Mouse (Mus musculus): ENCODE data around the gene Actr10. TPM values are rescaled to one million over a fixed set of nuclear protein-coding genes. Genes with fewer than 3 reads are reported as not detected.
A peak's percentile ranks its signal among the peaks of the same experiment; 100 is the strongest.

Actr10 gene
- polyA plus RNA-seq, 1 experiment from 2014 or later = 219 TPM

DNA sequence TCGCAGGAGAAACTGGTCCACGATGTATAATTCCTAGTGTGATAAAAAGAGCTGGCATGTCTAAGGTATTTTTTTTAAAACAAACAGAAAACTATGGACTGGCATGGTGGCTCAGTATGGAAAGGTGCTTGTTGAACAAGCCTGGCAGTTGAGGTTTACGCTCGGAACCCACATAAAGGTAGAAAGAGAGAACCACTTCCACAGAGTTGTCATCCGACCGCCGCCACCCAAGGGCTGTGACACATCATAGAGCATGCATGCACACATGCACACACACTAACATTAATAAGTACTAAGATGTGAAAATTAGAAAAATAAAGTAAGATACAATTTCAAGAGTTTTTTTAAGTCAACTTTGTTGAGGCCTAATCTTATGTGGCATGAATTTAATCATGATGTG, 3.1 kb downstream of the Actr10 start:
- H3K9ac ChIP-seq (ENCODE audit: low read length) = no peak overlapping the region
- no peak overlapping the region for H3K4me2 ChIP-seq (ENCODE audit: low read depth, low read length)
- H3K4me1 ChIP-seq (ENCODE audit: control insufficient read depth, insufficient read depth, low read length) = no peaks in the 10 kb centered on the region
- H3K4me3 ChIP-seq (replicated peaks; ENCODE audit: low read length) = no peak overlapping the region
- no peaks in the 10 kb centered on the region for H3K9me3 ChIP-seq (replicated peaks; ENCODE audit: control insufficient read depth, low read length)
- ATAC-seq (ENCODE audit: insufficient read depth, low FRiP score) = no peak
- WGBS = 96% methylated on average over 7 of the region's 7 CpGs
- no peaks in the 10 kb centered on the region for H3K27me3 ChIP-seq (ENCODE audit: control insufficient read depth, insufficient read depth, low read length)
- H3K36me3 ChIP-seq (ENCODE audit: control insufficient read depth, insufficient read depth, low read length) = peaks cover 10% of the 10 kb centered on the region; the same call in 1 of the 2 replicates
- H3K27ac ChIP-seq (ENCODE audit: low read length) = no peak overlapping the region

DNA sequence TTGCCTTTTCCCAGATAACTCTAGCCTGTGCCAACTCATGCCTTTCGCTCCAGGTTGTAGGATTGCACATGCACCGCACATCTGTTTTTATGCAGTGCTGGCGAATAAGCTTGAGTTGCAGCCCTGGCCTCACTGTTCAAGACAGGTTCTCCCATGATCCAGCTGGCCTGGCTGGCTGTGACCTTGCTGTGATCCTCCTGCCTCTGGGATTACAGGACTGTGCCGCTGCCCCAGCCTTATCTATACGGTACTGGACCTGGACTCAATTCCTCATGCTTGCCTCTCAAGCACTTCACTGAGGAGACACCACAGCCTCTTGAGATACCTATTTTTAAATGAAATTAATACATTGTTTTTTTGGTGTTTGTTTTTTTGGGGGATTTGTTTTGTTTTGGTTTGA, 6.5 kb downstream of the Actr10 start:
- Histone ChIP-seq H3K36me3 (ENCODE audit: control insufficient read depth, insufficient read depth, low read length) (peaks cover 14% of the 10 kb centered on the region), H3K4me1 (ENCODE audit: control insufficient read depth, insufficient read depth, low read length) (no peaks in the 10 kb centered on the region), H3K27me3 (ENCODE audit: control insufficient read depth, insufficient read depth, low read length) (no peaks in the 10 kb centered on the region), H3K4me2 (ENCODE audit: low read depth, low read length) (no peak overlapping the region), H3K9ac (ENCODE audit: low read length) (no peak overlapping the region), H3K27ac (ENCODE audit: low read length) (no peak overlapping the region), H3K9me3 (replicated peaks; ENCODE audit: control insufficient read depth, low read length) (no peaks in the 10 kb centered on the region), H3K4me3 (replicated peaks; ENCODE audit: low read length) (no peak overlapping the region)
- 88% methylated on average over 5 of the region's 5 CpGs for WGBS
- ATAC-seq (ENCODE audit: insufficient read depth, low FRiP score) = no peak

DNA sequence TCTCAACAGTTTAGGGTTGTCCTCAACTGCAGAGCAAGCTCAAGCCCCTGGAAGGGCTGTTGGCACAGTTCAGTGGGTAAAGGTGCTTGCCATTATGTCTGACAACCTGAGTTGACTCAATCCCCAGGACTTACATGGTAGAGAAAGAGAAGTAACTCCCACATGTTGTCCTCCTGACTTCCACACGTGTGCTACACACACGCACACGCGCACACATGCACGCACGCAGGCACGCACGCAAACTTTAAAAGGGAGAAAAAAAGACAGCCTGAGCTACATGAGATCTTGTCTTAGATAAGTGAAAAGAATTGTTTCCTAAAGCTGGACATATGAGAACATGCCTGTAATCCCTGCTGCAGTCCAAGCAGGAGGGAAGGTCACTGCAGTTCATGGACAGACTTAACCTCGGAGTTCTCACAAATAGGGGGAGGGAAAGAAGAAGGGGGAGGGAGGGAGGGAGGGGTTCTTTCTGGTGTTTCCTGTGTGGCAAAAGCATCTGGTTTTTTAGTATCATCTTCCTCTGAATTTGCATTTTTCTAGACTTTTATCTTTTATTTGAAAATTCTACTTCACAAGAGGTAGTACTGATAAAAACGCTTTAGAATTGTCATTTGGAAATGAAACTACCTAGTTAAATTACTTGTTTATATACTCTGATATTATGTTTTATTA, 9.1 kb downstream of the Actr10 start:
- ATAC-seq (ENCODE audit: insufficient read depth, low FRiP score) = no peak
- H3K36me3 ChIP-seq (ENCODE audit: control insufficient read depth, insufficient read depth, low read length) = peaks cover 17% of the 10 kb centered on the region

DNA sequence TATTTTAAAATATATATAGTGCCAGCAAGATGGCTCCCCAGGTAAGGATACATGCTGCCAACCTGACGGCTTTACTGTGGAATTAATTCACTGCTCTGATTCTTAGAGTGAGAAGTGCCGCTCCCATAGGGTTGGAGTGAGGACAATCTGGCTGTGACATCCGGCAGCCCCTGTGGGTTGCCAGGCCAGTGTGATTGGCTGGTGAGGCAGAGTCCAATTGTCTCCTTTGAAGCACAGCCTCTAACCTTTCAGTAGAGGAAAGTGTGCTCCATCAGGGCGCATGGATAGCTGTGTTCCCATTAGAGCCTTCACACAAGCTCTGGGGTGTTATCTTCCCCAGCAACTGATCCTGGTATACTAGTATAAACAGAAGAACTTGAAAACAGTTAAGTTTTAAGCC, 21.0 kb downstream of the Actr10 start:
- Histone ChIP-seq H3K9ac (ENCODE audit: low read length) (no peak overlapping the region), H3K4me2 (ENCODE audit: low read depth, low read length) (no peak overlapping the region), H3K9me3 (replicated peaks; ENCODE audit: control insufficient read depth, low read length) (no peaks in the 10 kb centered on the region), H3K36me3 (ENCODE audit: control insufficient read depth, insufficient read depth, low read length) (peaks cover 38% of the 10 kb centered on the region), H3K27ac (ENCODE audit: low read length) (no peak overlapping the region), H3K4me1 (ENCODE audit: control insufficient read depth, insufficient read depth, low read length) (no peaks in the 10 kb centered on the region), H3K4me3 (replicated peaks; ENCODE audit: low read length) (no peak overlapping the region), H3K27me3 (ENCODE audit: control insufficient read depth, insufficient read depth, low read length) (no peaks in the 10 kb centered on the region)
- 90% methylated on average over 4 of the region's 4 CpGs for WGBS
- ATAC-seq (ENCODE audit: insufficient read depth, low FRiP score) = no peak

More for the DNA sequence above, 9.1 kb downstream of the Actr10 start:
- Histone ChIP-seq H3K27me3 (ENCODE audit: control insufficient read depth, insufficient read depth, low read length) (no peaks in the 10 kb centered on the region), H3K9ac (ENCODE audit: low read length) (no peak overlapping the region), H3K4me2 (ENCODE audit: low read depth, low read length) (no peak overlapping the region), H3K27ac (ENCODE audit: low read length) (no peak overlapping the region), H3K9me3 (replicated peaks; ENCODE audit: control insufficient read depth, low read length) (no peaks in the 10 kb centered on the region), H3K4me1 (ENCODE audit: control insufficient read depth, insufficient read depth, low read length) (no peaks in the 10 kb centered on the region), H3K4me3 (replicated peaks; ENCODE audit: low read length) (no peak overlapping the region)
- 91% methylated on average over 10 of the region's 10 CpGs for WGBS

DNA sequence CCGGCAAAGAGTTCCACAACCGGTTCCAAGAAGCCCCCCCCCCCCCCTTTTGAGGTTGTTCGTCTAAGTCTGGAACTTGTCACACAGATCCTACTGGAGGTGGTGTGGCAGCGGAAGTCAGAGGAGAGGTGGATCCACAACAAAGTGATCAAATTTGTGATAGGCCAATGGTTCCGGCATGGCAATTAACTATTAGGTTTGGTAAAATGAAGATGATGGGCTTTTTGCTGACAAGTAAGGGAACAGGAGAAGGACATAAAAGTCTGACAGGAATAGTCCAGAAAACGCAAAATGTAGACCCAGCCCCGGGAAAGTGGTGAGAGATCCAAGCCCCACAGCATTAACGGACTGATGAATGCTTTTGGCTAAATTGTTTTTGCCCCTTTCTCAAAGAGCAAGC, 29.9 kb downstream of the Actr10 start:
- peak overlapping the region; percentile 82 for H3K9ac ChIP-seq (ENCODE audit: low read length)
- H3K4me3 ChIP-seq (replicated peaks; ENCODE audit: low read length) = peak overlapping the region; percentile 67
- peak overlapping the region; percentile 51 for H3K4me2 ChIP-seq (ENCODE audit: low read depth, low read length)
- ATAC-seq (ENCODE audit: insufficient read depth, low FRiP score) = no peak
- H3K27me3 ChIP-seq (ENCODE audit: control insufficient read depth, insufficient read depth, low read length) = no peaks in the 10 kb centered on the region
- 0 out of 2 replicates have a peak, but pooled peaks cover 5% of the 10 kb centered on the region for H3K36me3 ChIP-seq (ENCODE audit: control insufficient read depth, insufficient read depth, low read length)
- peak overlapping the region; percentile 98 for H3K27ac ChIP-seq (ENCODE audit: low read length)
- H3K4me1 ChIP-seq (ENCODE audit: control insufficient read depth, insufficient read depth, low read length) = peaks cover 6% of the 10 kb centered on the region; the same call in 1 of the 2 replicates
- WGBS = 26% methylated on average over 8 of the region's 8 CpGs
- H3K9me3 ChIP-seq (replicated peaks; ENCODE audit: control insufficient read depth, low read length) = no peaks in the 10 kb centered on the region

DNA sequence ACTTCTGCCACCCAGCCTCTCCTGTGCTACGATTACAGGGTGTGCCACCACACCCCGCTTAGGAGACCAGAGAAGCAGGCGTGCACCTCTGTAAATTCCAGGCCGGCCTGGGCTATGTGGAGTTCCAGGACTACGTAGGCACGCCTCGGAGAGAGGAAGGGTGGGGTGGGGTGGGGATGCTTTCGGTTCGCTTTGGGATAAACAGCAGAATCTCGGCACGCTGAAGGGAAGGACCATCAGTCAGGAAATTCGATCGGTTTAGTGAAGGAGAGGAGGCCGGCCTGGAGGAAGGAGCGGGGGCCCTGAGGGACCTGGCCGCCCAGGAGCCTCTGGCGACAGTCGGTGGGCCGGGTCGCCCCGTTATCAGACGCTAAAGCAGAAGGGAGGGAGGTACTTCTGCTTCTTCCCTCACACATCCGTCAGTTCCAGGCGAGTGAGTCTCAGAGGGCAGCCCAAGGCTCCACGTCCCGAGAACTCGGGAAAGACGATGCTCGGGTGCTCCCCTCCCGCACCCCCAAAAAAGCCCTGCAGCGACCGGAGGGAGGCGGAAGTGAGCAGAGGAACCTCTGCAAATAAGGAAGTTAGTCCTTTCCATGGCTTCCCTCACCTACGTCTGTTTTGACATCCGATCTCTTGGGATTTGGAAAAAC, 30.6 kb downstream of the Actr10 start:
- peak overlapping the region; percentile 67 for H3K4me3 ChIP-seq (replicated peaks; ENCODE audit: low read length)
- no peaks in the 10 kb centered on the region for H3K9me3 ChIP-seq (replicated peaks; ENCODE audit: control insufficient read depth, low read length)
- peaks cover 6% of the 10 kb centered on the region; the same call in 1 of the 2 replicates for H3K4me1 ChIP-seq (ENCODE audit: control insufficient read depth, insufficient read depth, low read length)
- peak overlapping the region; percentile 82 for H3K9ac ChIP-seq (ENCODE audit: low read length)
- peak overlapping the region; percentile 51 for H3K4me2 ChIP-seq (ENCODE audit: low read depth, low read length)
- ATAC-seq (ENCODE audit: insufficient read depth, low FRiP score) = peak; percentile 93
- 0% methylated on average over 35 of the region's 35 CpGs for WGBS
- H3K36me3 ChIP-seq (ENCODE audit: control insufficient read depth, insufficient read depth, low read length) = 0 out of 2 replicates have a peak, but pooled peaks cover 2% of the 10 kb centered on the region
- H3K27me3 ChIP-seq (ENCODE audit: control insufficient read depth, insufficient read depth, low read length) = no peaks in the 10 kb centered on the region
- peak overlapping the region; percentile 98 for H3K27ac ChIP-seq (ENCODE audit: low read length)

DNA sequence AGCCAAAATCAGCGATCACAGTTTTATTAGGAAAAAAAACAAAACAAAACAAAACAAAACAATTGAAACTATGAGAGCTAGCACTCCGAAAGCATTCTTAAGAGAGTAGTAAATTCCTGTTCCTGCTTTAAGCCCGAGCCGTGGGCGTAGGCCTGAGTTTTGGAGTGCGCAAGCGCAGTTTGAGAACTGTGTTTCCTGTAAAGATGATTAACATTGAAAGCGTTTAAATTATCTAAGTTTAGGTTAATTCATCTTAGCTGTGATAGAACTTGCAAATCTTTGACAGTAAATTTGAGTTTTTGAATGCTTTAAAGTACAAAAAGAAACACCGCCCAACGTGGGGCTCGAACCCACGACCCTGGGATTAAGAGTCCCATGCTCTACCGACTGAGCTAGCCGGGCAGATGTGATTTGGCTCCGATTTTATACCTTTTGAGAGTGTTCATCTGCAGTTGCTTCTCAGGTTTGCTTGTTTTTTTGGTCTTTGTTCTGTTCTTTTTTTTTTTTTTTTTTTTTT, 31.2 kb downstream of the Actr10 start:
- peak; percentile 63; the same call in 1 of the 2 replicates for ATAC-seq (ENCODE audit: insufficient read depth, low FRiP score)
- WGBS = 1% methylated on average over 15 of the region's 15 CpGs
- Histone ChIP-seq H3K27ac (ENCODE audit: low read length) (peak overlapping the region; percentile 98), H3K9ac (ENCODE audit: low read length) (peak overlapping the region; percentile 82), H3K4me1 (ENCODE audit: control insufficient read depth, insufficient read depth, low read length) (peaks cover 9% of the 10 kb centered on the region; the same call in 1 of the 2 replicates), H3K4me3 (replicated peaks; ENCODE audit: low read length) (peak overlapping the region; percentile 67), H3K27me3 (ENCODE audit: control insufficient read depth, insufficient read depth, low read length) (no peaks in the 10 kb centered on the region), H3K9me3 (replicated peaks; ENCODE audit: control insufficient read depth, low read length) (no peaks in the 10 kb centered on the region), H3K4me2 (ENCODE audit: low read depth, low read length) (peak overlapping the region; percentile 51), H3K36me3 (ENCODE audit: control insufficient read depth, insufficient read depth, low read length) (no peaks in the 10 kb centered on the region)

DNA sequence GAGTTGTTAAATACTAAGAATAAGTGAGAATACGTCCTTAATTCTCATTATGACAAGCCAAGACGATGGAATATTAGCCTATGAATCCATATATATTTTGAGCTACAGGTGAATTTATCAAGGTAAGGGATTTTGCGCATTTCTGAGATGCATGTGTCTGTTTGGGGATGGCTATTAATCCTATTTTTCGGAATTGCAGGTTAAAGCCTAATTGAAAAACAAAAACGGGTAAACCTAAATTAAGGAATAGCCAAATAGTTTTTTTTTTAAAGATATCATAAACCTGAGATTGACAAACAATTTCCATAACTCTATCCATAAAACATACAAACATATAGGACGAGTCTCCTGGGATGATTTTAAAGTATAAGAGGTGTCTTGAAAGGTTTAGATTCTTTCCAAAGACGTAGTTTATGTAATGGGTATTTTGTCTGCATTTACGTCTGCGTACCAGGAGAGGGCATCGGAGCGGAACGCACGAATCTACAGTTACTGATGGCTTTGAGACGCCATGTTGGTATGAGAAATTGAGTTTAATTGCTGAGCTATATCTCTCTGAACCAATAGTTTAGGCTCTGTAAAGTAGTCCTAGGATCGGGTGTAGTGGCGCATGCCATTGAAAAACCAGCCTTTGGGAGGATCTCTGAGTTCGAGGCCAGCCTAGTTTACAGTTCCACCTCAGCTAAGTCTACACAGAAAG, 32.0 kb downstream of the Actr10 start:
- peak overlapping the region; percentile 41 for H3K4me3 ChIP-seq (replicated peaks; ENCODE audit: low read length)
- no peak for ATAC-seq (ENCODE audit: insufficient read depth, low FRiP score)
- no peaks in the 10 kb centered on the region for H3K9me3 ChIP-seq (replicated peaks; ENCODE audit: control insufficient read depth, low read length)
- peak overlapping the region; percentile 56 for H3K4me2 ChIP-seq (ENCODE audit: low read depth, low read length)
- 5% methylated on average over 17 of the region's 17 CpGs for WGBS
- no peak overlapping the region for H3K9ac ChIP-seq (ENCODE audit: low read length)
- H3K27ac ChIP-seq (ENCODE audit: low read length) = peak overlapping the region; percentile 74
- no peaks in the 10 kb centered on the region for H3K27me3 ChIP-seq (ENCODE audit: control insufficient read depth, insufficient read depth, low read length)
- peaks cover 9% of the 10 kb centered on the region; the same call in 1 of the 2 replicates for H3K4me1 ChIP-seq (ENCODE audit: control insufficient read depth, insufficient read depth, low read length)
- H3K36me3 ChIP-seq (ENCODE audit: control insufficient read depth, insufficient read depth, low read length) = no peaks in the 10 kb centered on the region

DNA sequence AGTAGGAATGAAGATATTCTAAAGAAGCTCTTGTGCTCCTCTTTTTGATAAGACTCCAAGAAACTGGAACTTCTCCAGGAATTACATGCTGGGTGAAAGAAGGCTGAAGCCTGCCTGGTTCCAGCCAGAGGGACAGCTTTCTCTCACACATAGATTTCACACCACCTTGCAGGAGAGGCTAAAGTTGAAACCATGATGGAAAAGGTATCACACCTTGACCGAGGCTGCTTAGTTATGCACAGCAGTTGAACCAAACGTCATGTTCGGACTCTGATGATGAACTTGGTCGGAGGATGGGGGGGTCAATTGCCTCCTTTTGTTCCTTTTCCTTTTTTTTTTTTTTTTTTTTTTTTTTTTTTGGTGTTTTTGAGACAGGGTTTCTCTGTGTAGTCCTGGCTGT, 36.2 kb downstream of the Actr10 start:
- 84% methylated on average over 4 of the region's 4 CpGs for WGBS
- Histone ChIP-seq H3K9me3 (replicated peaks; ENCODE audit: control insufficient read depth, low read length) (no peaks in the 10 kb centered on the region), H3K4me3 (replicated peaks; ENCODE audit: low read length) (peak overlapping the region; percentile 43; the same call in 1 of the 2 replicates), H3K27me3 (ENCODE audit: control insufficient read depth, insufficient read depth, low read length) (no peaks in the 10 kb centered on the region), H3K4me1 (ENCODE audit: control insufficient read depth, insufficient read depth, low read length) (peaks cover 15% of the 10 kb centered on the region), H3K9ac (ENCODE audit: low read length) (no peak overlapping the region), H3K4me2 (ENCODE audit: low read depth, low read length) (peak overlapping the region; percentile 49), H3K27ac (ENCODE audit: low read length) (no peak overlapping the region), H3K36me3 (ENCODE audit: control insufficient read depth, insufficient read depth, low read length) (no peaks in the 10 kb centered on the region)
- no peak for ATAC-seq (ENCODE audit: insufficient read depth, low FRiP score)

All from stomach, embryonic 16.5 days (tissue).